Mouse (Mus musculus) megakaryocyte, adult 5-6 weeks (primary cell): Measurements from ENCODE around the gene Senp1. TPM values are rescaled to one million over a fixed set of nuclear protein-coding genes. Genes with fewer than 3 reads are reported as not detected.

Experiments used
- ATAC-seq: 2 replicates; pipeline ENCODE4 v1.8.0; 2016; ENCODE audit warnings: mild to moderate bottlenecking, inconsistent platforms; ENCODE audit not compliant: poor library complexity, severe bottlenecking
- total RNA-seq, 2 experiments: library from RNA; stranded (forward) in 1 of 2; stranded (reverse) in 1 of 2; fragments of 153-499, 151-499 nt in 1 of 2; fragments of 221-1000, 200-1000 nt in 1 of 2; gene quantifications; 2 replicates each; pipeline versions ENCODE4 v1.2.3 to v1.2.4; 2015 to 2017

The Senp1 gene
- total RNA-seq, 2 experiments from 2014 or later, result 39.9 to 43.4 TPM

DNA sequence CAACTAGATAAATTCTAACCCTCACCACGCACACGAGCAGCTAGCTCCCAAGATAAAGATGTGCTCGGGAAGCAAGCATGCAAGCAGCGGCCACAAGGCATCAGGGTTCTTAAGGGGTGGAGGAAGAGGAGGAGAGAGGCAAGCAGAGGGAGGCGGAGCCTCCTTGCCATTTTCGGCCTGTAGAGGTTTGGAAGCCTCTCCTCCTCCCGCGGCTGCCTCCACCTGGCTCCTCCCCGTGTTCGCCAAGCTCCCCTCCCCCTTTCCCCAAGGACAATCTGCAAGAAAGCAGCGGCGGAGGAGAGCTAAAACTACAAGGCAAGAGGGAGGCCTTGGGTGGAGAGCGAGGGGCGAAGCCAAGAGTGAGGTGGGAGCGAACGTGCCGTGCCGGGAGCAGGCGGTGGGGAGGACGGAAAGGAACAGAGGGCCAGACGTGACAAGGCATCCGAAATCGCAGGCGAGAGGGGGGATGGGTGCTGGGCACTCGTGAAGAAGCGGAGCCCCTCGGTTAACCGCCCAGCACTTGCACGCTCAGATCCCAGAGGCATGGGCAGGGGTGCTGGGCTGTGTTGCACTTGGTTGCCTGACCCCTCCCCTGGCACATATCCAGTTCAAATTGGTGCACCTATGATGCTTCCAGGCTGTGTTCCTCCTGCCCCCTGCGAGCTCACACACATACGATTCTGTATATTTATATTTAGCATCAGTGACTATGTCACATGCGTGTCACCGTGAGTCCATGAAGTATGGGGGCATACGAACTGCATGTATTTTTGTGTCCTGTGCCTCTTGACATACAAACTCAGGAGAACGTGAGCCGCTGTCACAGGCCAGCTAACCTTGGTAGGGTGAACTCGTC, 15.0 kb upstream of the Senp1 start:
- ATAC-seq, result peak; percentile 98

DNA sequence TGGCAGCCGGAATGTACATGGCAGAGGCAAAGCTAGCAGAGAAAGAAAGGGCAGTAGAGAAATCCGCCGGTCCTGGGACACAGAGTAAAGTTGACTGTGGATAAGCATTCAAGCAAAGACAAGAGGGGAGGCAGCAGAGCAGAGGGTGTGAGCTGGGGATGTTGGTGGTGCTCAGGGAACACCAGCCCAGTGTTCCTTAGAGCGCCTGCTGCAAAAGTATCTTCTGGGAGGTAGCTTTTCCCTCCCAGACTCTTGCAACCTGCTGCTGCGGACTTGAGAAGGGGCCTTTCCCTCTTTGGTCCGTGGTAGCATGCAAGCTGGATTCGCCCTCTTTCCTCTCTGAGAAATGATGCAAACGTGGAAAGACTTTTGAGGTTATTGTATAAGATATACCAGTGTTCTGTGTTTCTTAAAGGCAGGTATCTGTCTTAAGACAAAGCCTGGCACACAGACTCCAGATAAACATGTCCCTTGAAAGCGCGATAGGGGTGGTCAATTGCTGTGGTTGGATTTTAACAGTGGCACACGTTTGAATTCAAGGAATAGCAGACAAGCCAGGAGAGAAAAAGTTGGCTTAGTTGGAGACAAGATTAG, 14.3 kb upstream of the Senp1 start:
- no peak for ATAC-seq

DNA sequence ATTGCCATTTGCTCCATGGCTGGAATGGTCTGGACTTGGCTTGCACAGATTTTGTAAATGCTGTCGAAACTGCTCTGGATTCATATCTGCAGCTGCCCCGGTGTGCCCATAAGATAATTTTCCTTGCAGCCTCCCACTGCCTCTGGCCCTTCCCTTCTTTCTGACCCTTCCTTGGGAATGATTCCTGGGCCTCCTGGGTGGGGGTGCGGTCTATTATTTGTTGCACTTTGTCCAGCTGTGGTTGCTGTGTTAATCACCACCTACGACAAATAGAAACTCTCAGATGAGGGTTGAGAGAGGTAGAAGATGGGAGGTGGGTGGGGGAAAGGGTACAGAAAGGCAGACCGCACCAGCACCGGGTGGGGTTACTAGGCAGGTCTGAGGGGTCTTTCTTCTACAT, 13.7 kb upstream of the Senp1 start:
- no peak for ATAC-seq

DNA sequence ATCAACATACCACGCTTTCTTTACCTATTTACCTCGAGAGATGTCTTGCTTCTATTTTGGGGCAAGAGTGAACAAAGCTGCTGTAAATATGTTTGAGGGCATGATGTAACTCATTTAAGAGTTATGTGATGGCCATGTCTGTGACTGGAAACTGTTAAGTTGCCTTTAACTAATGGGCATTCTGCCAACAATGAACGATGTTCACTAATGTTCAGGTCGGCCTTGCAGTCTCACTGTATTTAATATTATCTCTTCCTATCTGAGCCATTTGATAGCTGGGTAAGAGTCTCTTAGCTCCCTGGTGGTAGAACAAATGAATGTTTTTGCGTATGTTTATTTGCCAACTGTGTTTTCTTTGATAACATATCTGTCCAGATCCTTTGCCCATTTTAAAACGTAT, 13.0 kb upstream of the Senp1 start:
- no peak for ATAC-seq

DNA sequence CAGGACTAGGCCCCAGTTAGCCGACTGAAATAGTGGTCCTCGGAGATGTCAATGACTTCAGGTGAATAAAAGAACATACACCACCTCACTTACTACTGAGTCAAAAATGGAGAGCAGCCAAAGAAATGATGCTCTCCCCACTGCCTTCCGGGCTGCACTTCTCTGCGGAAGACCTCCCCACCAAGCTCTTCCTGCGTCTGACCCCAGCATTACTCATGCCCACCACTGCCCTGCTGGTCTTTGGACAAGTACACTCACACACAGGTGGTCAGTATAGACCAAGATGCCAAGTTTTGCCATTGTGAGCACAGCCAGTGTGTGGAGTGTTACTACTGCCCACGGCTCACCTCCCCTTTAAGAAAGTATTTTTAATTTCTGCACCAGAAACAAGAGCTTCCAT, 8.9 kb upstream of the Senp1 start:
- ATAC-seq, result no peak

DNA sequence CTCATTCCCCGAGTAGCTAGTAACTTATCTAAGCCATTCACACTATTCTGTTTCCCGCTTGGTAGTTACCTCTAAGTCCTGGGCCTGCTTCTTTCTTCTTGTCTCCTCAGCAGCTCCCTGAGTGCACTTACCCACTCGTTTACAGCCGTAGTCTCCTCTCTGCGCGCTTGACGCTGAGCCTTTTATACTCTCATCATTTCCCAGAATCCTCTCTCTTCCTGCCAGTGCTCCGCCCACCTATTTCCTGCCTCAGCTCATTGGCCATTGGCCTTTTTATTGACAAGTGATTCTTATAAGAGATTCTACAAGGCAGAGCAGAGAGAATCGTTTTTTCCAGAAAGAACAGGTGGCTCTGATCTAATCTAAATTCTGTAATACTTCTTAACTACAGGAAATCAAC, 5.0 kb upstream of the Senp1 start:
- no peak for ATAC-seq

DNA sequence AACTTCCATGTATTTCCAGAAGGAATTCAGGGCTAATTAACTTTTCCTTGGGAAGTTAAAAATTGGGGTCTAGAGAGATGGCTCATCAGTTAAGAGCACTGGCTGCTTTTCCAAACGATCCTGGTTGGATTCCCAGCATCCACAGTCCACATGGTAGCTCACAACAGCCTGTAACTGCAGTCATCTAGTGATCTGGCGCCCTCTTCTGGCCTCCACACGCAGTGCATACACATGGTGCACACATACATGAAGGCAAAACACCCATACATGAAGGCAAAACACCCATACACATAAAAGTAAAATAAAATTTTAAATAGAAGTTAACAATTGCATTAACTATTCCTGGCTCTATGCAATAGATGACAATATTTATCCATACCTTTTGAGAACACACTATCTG, 3.4 kb upstream of the Senp1 start:
- no peak for ATAC-seq

DNA sequence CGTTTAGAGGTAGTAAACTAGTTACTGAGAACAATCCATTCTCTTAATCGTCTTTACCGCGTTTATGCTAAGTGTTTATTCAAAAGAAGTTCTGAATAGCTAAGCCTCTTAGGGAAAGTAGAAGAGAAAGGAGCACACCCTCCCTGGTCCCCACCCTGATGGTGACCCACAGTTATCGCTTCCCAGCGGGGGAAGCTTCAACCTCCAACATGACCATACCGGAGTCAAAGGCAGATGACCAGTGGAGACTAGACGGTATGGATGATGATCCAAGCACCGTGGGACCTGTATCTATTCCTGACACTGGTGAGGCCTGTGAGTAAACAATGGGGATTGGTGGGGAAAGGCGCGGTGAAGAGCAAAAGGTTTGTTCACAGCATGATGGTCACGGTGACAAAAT, 1.4 kb upstream of the Senp1 start:
- ATAC-seq, result no peak

DNA sequence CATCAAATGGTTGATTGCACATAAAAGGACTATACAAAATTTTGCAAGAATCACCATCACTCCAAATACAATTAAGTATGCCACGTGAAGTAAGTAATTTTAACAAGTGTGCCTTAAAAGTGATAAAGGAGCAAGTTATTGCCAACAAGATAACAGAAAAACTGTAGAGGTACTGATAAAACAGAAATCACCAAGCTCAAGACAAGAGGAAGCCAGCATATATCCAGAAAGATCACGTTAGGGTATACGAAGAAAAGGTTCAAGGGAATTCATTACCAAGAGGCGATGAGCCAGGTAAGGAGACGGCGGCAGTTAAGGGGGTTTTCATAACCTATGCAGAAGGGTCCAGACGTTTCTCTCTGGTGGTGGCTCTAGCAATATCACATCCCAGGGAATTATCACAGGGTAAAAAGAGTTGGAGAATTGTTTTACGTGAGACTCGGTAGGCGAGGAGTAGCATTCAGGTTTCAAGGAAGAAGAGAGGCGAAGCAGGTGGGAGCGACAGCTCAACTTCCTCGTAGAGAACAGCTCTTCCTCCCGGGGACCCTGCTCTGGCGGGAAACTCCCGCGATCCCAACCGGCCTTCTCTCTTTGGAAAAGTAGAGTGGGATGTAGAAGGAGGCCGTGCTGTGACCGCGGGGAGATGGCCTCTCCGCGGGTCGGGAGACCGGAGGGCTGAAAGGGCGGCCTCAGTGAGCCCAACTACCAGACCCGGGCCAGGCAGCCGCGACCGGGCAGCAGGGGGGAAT, 998 bp downstream of the Senp1 start, which contains the start of gene Pfkm:
Gene Pfkm (plus strand): TSS at position 218 of the 749 bp plus-strand sequence.
- peak; percentile 10; the same call in 1 of the 2 replicates for ATAC-seq

DNA sequence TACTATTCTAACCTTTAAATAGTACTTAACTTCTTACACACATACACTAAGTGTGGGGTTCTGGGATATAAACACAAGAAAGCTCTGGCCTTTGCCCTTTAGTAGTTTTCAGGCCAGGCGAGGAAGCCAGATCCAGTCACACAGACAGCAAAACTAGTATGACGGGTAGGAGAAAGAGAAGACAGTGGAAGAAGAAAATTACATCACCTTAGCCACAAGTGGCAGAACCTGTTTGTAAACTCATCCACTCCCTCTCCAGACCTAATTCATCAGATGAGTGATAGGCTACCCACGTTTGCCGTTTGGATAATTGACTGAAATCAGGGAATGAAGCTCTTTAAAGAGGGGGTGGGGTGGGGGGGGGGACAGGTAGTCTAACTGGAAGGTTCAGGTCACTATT, 1.7 kb downstream of the Senp1 start:
- ATAC-seq, result no peak

DNA sequence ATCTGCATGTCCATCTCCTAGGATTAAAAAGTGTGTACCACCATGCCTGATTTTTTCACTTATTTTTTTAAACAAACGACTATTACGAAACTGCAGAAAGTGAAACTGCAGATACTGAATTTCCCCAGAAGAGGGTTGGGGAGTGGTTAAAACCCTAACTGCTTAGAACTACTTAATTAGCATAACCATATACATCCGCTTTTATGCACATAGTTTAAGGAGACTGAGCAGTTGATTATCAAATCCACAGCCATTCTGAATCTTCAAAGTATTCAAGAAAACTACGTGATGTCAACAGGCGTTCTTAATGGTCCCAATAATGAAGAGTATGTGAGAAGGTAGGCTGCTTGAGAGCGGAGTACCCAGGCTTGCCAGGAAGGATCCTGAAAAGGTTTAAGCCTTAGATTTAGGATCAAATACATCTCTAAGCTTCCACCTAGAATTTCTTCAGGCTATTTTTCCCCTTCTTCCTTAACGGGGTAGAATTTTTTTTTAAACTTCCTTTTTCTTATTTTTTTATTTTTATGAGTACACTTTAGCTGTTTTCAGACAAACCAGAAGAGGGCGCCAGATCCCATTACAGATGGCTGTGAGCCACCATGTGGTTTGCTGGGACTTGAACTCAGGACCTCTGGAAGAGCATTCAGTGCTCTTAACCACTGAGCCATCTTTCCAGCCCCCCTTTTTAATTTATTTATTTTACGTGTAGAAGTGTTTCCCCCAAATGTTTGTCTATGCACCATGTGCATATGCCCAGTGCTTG, 3.9 kb downstream of the Senp1 start:
- ATAC-seq, result peak; percentile 56

DNA sequence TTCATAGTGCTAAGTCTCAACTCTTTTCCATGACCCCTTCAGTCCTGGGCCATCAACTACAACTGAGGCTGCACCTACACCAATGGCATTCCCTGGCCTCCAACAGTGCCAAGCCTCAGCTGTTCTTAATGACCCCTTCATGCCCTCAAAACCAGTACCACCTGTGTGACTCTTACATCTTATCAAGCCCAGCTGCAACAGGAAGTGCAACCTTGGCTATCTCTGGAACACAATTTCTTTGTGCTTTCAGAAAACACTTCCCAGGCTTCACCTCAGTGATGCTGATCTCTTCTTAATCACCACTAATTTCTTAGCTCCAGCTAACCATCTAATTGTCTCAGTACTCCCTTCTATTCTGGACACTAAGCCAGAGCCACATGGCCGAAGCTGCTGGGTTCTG, 4.7 kb downstream of the Senp1 start:
- ATAC-seq, result no peak

DNA sequence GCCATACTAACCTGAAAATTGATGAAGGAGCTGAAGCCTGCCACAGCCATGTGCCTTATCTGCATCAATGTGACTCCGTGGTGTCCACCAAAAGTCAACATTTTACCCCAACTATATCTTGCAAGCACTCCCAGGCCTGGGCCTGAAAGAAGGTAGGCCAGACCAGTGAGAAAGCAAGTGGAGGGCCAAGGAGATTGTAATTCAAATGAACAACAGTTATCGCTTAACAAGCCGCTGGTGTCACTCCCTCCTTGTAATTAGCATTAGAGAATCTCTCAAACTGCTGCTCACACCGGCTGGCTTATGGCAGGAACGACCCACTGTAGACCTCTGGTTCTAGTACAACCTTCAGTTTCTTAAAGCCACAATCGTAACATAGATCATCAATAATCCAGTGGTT, 16.6 kb downstream of the Senp1 start:
- ATAC-seq, result no peak

DNA sequence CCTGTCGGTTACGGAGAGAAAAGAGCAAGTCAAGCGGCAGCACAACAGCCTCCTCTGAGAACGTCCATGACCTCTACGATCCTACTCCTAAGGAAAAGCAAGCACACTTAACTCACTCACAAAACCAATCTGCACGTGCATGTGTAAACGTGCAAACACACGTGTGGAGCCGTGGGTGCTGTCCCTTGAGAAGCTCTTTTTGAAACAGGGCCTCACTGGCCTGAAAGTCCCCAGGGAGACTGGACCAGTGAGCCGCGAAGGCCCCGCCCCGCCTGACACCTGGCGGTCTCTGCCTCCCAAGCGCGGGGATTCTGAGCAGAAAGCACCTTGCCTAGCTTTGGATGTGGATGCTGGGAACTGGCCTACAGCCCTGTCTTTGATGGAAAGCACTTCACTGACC, 18.5 kb downstream of the Senp1 start:
- no peak for ATAC-seq

DNA sequence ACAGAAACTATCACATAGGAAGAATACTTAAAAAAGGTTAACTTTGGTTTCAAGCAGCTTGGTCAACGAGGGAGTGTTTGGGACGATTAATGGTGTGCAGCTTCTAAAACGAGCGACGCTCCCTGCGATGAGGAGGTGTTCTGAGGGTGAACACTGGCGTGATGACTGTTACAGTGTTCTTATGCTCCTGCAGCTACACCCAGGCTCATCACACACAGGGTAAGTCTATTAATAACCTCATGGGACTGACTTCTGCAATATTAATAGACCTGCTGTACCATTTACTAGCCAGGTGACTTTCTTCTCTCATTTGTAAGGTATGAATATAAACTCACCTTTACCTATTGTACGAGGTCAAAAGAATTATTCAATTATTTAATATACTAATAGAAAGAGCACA, 19.0 kb downstream of the Senp1 start:
- no peak for ATAC-seq

DNA sequence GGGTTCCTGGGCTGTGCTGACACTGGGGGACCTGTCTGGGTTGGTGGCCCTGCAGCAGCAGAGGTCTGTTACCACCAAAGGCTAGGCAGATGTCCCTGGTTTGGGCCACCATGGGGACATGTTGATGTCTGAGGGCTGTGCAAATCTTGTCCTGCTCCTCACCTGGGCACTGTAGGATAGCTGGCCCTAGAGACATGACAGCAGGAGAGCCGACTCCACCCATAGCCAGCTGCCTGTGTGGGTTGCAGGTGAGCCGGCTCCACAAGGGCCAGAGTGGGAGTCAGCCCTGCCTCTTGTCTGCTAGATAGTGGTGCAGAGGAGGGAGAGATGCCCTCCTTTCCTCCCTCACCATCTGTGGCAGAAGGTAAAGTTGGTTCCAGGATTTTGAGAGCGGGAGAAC, 23.2 kb downstream of the Senp1 start:
- ATAC-seq, result no peak

DNA sequence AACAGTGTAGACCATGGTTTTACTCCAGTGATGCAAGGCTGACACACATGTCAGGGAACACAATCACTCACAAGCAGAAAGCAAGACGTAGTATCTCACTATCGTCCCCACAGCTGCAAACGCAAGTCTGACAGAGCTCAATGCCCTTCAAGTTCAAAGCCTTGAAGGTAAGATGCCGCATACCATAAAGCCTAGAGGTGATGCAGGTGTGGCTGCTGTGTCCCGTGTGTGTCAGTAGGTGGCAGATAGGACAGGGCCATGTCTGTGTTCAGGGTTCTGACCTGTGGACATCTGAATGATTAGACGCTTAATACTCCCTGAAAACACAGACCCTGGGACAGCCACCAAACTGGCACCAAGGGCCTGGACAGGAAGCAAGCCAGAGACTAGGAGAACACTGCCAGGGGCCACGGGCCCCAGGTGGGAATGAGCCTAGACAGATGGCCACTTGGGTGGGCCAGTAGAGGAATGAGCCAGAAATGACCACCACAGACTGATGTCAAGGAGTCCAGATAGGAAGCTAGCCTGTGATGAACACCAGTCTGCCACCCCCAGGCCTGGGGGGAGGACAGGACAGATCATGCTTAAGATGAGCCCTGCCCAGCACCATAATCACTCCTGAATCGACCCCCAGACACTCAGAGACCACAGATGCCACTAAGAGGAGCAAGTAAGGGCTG, 23.8 kb downstream of the Senp1 start:
- no peak for ATAC-seq

DNA sequence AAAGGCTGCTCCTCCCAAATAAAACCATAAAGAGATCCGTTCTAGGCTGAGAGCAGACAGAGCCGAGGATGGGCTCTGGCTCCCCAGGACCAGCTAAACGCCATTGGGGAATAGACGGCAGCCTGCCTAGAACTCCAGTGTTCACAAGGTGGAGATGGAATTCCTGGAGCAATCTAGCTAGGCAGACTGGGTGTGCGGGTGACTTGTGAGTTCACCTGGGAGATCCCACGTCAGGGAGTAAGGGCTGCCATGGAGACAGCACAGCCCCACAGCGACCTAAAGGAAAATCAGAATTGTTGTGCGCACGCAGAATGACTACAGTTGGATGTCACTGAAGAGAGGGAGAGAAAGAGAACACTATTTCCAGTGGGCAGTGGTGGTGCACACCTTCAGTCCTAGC, 25.0 kb downstream of the Senp1 start:
- ATAC-seq, result no peak

DNA sequence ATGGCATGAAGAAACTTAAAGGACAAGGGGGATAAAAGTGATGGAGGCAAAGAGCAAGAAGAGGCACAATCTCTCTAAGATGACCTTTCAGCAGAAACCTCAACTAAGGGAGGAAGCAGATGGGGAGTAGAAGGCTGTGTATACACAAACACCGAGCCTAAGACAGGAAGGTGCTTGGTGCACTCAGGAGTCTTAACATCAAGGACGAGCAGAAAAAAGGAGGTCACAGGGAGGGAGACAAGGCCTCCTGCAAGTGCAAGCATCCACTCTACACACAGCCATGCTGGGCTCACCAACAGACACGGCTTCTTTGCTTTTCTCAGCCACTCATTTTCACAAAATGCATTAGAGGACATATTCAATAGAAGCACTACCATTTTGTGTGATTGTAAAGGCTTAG, 26.1 kb downstream of the Senp1 start:
- ATAC-seq, result no peak

DNA sequence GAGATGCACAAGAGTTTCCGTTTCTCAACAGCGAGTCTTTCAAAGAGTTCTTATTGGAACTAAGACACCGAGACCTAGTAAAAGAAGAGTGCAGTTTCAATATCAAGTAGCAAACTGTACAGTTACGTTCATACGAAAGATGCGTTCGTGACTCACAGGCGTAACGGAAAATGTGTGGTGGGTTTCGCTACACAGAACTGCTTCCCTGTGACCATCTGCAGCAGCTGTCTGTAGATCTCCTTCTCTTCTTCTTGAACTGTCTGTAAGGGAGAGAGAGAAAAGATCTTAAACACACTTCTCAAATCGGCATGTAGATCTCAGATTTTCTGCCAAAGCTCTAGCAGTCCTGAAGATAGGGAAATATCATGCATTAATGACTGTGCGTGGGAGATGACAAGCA, 26.9 kb downstream of the Senp1 start:
- ATAC-seq, result no peak

DNA sequence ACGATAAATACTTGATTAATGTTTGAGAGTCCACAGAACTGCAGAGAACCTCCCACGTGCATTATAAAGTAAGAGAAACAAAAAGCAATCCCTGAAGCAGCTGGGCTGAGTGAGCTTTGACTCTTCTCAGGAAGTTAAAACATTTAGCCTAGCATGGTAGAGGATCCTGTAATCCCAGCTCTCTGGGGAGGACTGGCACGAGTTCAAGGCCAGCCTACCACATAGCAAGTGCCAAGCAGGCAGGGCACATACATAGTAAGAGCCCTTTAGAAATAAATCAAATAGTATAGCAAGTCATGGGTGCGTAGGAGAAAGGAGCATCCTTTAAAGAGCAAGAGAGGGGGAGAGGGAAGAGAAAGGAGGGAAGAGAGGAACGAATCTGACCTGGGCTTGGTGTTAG, 27.7 kb downstream of the Senp1 start:
- no peak for ATAC-seq
